Mouse (Mus musculus): Measurements from ENCODE around the gene Prss53.
"Not testable (repeated sequence)": the region's sequence is repeated elsewhere in the genome, so short reads cannot be mapped to it uniquely, and the experiment has no call there.

The Prss53 gene

DNA sequence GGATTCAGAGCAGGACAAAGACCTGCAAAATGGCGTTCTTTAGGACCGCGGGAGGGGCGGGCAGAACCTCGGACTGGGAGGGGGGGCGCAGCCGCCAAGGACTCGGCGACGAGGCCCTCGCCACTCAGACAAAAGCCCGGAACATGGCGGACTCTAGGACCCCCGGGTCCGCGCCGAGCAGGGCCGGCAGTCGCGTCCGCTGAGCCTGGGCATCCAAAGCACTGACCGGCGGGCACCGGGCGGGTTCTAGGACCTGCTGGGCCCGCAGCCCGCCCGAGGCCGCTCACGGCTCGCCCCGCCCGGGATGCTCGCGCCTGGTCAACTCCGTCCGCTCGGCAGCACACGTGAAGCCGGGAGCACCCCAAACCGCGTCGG is 15.2 kb downstream of the Prss53 start:
- peak; percentile 80 for DNase-seq (ENCODE audit: low spot score)

DNA sequence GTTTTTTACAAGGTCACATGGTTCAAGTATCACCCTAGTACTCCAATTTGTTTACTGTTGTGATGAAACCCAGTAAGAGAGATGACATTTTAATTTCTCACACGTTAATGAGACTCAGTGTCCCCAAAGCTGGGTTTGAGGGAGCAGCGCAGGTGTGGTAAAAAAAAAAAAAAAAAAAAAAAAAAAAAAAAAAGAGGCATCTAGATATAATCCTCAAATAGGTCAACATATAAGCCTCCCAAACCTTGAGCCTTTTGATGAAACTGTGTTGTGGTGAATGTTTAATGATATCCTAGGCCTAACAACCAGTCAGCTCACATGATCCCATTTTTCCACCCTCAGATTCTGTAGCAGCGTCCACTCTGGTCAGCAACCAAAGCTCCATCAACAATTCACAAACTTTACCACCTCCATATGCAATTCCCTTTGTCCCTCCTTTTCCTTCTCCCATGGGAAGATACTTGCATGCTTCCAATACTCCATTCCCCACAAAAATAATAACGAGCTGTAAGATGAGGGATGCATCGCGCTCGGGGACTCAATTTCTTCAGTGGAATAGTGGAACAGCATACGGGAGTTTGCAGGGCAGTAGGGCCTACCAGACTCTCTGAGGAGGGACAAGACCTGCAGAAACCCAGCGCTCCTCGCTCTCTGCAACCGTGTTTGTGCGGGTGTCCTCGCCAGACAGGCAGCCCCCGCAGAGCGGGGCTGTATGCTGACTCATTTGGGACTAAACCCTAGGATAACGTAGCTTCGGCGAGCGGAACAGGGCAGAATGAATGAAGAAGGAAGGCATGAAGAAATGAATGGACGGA is 15.8 kb downstream of the Prss53 start:
- DNase-seq (ENCODE audit: low spot score) = no peak

DNA sequence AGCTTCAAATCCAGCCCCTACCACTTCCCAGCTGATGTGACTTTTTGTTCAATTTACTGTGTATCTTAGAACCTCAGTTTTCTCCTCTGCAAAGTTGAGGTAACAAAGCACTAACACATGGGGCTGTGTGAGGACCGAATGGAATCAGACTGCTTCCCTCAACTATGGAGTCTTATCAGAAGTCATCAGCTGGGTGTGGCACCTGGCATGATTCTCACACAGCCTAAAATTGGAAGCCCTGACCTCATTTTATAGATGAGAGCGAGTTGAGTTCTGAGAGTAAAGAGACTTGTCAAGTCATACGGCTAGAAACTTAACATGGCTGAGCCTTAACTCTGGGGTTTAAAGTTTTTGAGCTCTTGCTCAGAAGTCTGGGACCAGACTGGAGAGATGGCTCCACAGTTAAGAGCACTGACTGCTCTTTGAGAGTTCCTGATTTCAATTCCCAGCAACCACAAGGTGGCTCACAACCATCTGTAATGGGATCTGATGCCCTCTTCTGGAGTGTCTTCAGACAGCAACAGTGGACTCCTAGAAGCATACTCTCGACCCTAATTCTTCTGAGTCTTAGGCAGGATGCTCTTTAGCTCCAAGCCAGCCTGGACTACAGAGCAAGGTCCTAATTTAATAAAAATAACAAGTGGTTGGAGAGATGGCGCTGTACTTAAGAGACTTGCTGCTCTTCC is 20.5 kb downstream of the Prss53 start:
- DNase-seq (ENCODE audit: low spot score) = no peak

DNA sequence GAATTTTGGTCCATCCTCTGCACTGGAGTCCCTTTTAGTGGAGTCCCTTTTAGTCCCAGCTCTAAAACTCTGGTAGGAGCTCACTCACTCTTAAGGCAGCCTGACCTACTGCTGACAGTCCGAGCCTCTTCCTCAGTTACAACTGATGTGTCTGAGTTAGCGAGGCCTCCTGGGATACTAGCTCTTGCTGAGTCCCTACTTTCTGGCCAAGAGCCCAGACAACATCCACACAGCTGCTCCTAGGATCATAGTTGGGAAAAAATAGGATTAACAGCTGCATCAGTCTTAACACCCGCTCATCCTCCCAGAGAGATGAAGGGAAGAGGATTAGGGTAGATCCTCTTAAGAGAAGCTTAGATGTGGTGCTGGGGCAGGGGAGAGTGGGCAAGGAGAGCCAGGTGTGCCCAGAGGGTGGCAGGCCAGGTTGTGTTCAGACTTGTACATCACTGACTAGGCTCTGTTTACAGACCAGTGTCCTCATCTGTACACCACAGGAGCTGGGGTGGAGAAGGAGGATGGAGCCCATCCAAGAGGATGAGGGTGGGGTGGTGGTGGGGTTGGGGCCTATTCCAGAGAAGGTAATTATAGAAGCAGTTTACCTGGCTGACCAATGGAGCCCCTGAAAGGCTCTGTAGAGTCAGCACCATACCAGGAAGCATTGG is 21.5 kb downstream of the Prss53 start:
- DNase-seq (ENCODE audit: low spot score) = no peak

DNA sequence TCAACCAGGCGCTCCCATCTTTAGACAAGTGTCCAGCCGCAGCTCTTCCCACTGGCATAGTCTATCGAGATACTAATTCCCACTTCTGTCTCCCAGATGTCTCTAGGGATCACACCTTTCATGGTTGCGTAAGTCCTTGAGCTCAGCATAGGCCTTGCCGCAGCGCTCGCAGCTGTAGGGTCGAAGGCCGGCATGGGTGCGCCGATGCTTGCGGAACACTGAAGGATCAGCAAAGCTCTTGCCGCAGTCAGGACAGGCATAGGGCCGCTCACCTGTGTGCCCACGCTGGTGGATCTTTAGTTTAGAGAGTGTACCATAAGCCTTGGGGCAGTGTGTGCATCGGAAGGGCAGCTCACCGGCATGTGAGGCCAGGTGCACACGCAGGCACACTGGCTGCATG is 23.1 kb downstream of the Prss53 start:
- no peak for DNase-seq (ENCODE audit: low spot score)

DNA sequence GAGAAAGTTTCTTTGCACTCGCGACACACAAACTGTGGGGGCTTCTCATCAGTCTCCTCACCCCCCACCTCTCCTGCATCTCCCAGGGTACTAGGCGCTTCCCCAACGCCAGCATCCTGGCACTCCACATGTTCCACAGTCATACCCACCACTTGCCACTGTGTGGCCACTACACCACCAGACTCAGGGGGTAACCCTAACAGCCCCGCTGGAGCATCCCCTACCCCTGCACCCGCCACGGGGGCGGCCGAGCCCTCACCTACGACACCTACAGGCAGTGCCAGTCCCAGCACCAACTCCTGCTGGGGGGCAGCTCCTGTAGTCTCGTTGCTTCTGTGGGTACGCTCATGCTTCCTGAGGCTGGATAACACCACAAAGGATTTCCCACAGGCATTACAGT is 24.3 kb downstream of the Prss53 start:
- no peak for DNase-seq (ENCODE audit: low spot score)

DNA sequence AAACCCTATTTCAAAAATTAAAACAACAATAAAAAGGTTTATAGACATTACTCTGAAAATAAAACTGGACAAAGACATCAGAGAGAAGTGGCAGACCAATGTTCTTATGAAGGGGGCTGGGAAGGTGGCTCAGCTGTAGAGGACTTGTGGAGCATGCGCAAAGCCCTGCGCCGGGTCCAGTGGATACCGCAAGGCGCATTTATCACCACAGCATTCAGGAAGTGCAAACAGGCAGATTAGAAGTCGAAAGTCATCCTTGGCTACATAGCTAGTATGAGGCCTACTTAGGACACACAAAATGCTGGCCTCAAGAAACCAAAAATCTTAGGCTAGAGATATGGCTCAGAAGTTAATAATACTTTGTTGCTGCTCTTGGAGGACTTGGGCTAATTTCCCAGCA is 32.5 kb downstream of the Prss53 start:
- DNase-seq (ENCODE audit: low spot score) = no peak

DNA sequence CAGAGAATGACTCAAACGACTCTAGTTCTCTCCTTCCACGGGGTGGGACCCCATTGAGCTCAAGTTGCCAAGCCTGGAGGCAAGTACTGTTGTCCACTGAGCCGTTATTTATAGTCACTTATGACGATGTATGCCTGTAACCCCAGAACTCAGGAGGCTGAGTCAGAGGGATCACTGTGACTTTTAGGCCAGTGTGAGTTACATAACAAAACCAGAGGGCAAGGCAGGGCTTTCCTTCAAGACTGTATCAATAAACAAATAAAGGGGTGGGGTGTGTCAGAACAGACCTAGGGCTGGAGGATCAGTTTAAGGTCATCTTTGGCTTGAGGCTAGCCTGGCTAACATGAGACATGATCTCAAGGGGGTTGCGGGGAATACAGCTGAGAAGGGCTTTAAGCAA is 39.9 kb downstream of the Prss53 start:
- DNase-seq (ENCODE audit: low spot score) = no peak

DNA sequence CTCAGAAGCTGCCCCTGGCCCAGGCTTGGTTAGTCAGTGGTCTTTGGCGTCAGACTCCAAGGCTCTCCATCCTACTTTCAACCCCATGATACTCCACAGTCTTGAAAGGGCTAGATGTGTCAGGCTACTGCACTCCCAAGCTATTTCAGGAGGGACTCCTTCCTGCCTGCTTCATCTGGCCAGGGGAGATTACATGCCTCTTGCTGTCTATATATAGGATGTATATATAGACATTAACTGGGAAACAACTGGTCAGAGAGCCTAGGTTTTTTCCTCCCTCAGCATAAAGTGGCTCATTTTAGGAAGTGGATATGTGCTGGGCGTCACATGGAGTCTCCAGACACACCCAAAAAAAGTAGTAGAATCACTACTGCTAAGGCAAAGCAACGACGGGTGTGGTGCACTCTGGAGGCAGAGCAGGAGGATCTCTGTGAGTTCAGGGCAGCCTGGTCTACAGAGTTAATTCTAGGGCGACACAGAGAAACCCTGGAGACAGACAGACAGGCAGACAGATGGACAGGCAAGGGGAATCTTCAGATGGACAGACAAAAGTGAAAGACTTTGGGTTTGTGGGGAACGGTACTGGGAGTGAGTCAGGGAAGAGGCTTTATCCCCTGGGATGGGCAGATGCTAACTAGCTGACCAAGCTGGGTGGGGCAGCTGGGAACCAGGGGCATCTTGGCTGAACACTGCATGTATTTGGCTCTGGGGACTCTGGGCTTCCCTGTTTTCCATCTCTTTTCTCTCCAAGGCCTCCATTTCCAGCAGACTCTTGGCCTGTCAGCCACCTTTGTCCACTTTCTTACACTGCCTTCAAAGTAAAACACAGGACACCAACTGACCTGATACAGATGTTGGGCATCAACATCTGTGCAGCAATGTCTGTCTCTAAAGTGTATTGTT is 40.5 kb downstream of the Prss53 start:
- no peak for DNase-seq (ENCODE audit: low spot score)

DNA sequence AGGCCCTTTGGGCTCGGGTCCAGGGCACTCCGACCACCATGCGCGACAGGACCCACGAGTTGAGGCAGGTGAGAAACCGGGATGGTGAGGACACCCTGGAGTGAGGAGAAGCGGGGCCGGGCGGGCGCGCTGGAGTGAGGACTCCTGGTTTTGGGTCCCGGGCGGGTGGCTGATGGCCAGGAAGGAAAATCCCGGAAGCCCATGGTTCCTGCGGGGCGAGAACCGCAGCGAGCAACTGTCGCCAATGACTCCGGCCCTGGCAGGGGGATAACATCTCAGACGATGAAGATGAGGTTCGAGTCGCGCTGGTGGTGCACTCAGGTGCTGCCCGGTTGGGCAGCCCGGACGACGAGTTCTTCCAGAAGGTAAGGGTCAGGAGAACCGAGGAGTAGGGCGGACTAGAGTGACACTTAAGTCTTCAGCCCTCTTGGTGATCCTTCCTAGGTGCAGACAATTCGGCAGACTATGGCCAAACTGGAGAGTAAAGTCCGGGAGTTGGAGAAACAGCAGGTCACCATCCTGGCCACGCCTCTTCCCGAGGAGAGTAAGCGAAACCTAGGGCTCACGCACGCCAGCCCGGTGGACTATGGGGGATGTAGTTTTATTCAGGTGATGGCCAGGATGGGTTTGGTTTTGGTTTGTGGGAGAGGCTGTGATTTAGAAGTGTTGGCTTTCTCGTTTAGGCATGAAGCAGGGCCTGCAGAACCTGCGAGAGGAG is 48.6 kb downstream of the Prss53 start:
- DNase-seq (ENCODE audit: low spot score) = peak; percentile 68

DNA sequence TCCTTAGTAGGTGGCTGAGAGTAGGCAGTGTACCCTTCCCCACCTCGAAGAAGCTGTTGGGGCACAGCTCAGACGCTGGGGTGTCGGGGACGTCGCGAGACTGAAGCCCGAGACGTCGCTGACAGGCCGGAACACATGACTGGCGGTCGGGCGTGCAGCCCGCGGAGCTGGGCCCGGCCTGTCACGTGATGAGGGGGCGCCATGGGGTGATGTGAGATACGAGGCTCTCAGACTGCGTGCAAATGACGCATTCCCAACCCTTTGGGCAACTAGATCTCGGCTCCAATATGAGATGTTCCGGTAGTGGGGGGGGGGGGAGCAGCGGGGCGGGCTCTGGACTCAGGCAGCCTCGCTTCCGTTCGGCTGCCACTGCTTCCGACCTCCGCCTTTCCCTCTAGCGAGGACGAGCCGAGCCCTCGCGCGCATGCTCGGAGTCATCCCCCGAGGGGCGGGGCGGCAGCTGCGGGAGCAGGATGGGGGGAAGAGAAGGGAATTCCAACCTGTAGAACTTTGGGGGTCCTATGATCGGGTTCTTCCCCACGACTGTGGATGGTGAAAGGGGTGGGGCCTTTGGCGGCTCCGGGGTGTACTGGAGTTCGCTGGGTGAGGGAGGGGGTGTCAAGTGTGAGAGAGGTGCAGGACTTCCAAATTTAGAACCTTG is 49.3 kb downstream of the Prss53 start:
- peak; percentile 89 for DNase-seq (ENCODE audit: low spot score)

DNA sequence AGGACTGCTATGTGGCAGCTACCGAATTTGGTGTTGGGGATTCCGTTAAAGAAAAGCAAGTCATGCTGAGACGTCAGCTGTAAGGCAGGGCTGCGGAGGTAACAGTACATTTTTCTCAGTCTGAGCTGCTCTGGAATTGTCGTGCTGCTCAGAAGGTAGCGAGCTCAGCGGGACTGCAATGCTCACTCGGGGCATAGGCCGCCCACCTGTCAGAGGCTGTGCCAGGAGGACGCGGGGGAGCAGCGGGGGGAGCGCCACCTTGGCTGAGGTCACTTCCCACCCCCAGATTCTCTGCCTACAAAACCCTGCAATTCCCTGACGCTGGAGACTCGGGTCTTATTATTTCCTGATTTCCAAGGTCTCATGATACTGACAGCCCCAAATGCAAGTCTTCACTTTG is 49.9 kb downstream of the Prss53 start:
- DNase-seq (ENCODE audit: low spot score) = peak; percentile 48

DNA sequence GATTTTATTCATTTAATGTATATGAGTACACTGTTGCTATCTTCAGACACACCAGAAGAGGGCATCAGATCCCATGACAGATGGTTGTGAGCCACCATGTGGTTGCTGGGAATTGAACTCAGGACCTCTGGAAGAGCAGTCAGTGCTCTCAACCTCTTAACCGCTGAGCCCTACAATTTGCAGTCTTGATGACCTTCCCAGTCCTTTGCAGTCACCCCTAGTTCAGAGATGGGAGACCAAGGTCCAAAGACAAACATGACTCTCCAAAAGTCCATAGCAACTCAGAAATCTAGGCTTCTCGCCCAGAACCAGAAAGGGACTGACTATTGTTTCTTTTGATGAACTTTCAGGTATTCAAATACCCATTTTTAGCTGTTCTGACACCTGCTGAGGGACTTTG is 50.7 kb downstream of the Prss53 start:
- not testable (repeated sequence) for DNase-seq (ENCODE audit: low spot score)

DNA sequence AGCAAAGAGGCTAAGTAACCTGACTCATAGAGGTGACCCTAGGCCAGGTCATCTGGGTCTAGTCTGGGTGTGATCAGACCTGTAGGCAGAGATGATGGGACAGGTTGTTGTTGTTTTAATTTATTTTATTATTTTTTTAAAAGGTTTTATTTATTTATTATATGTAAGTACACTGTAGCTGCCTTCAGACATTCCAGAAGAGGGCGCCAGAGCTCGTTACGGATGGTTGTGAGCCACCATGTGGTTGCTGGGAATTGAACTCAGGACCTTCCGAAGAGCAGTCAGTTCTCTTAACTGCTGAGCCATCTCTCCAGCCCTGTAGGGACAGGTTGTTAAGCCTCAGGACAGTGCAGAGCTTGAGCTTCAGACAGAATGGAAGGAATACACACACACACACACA is 52.9 kb downstream of the Prss53 start:
- DNase-seq (ENCODE audit: low spot score) = not testable (repeated sequence)

DNA sequence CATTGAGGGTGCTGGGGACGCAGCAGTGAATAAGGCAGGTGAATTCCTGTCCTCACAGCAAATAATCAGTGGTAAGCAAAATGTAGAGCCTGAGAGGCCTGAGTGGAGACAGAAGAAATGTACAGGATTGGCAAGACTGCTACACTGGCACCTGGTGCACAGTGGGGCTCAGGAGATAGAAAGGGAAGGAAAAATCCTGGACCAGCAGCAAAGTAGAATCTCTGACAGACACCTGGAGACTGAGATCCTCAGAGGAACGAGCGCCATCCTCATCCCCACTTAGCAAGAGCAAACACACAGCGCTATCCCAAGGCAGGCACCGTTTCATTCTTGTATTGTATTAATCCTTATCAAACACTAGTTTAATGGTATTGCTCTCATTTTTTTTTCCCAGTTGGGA is 53.3 kb downstream of the Prss53 start:
- DNase-seq (ENCODE audit: low spot score) = no peak
